Mouse (Mus musculus) intestine, postnatal 0 days (tissue): ENCODE measurements around the gene Them5. TPM values are rescaled to one million over a fixed set of nuclear protein-coding genes. Genes with fewer than 3 reads are reported as not detected.

Experiments used
- ATAC-seq: fragments of 200-750 bp; cut with Nextera tagmentation; 2 replicates; pipeline ENCODE4 v1.8.0; 2017; ENCODE audit warnings: mild to moderate bottlenecking, moderate TSS enrichment, moderate library complexity
- H3K27ac ChIP-seq: fragments of 300-500 bp; sonication (generic); 2 replicates; pipeline ENCODE4 v1.5.1; 2014; ENCODE audit warnings: mild to moderate bottlenecking, low read depth, low read length, moderate library complexity
- H3K27me3 ChIP-seq: fragments of 300-500 bp; sonication (generic); replicated peaks from 2 replicates; pipeline ENCODE4 v1.6.1; 2014; ENCODE audit warnings: low read length, mixed read lengths; ENCODE audit not compliant: control insufficient read depth, insufficient read depth
- H3K36me3 ChIP-seq: fragments of 300-500 bp; sonication (generic); 2 replicates; pipeline ENCODE4 v1.6.1; 2014; ENCODE audit warnings: mild to moderate bottlenecking, moderate library complexity; ENCODE audit not compliant: control insufficient read depth, insufficient read depth
- H3K4me1 ChIP-seq: fragments of 300-500 bp; sonication (generic); replicated peaks from 2 replicates; pipeline ENCODE4 v1.6.1; 2014; ENCODE audit warnings: antibody characterized with exemption, low read length, mixed read lengths; ENCODE audit not compliant: control insufficient read depth, insufficient read depth
- H3K4me2 ChIP-seq: fragments of 300-500 bp; sonication (generic); replicated peaks from 2 replicates; pipeline ENCODE4 v1.6.1; 2014; ENCODE audit warnings: low read depth, mild to moderate bottlenecking, moderate library complexity
- H3K4me3 ChIP-seq: fragments of 300-500 bp; sonication (generic); 2 replicates; pipeline ENCODE4 v1.5.1; 2014; ENCODE audit warnings: low read depth, low read length
- H3K9ac ChIP-seq: fragments of 300-500 bp; sonication (generic); 2 replicates; pipeline ENCODE4 v1.6.1; 2014; ENCODE audit warnings: mild to moderate bottlenecking, low read depth, low read length
- H3K9me3 ChIP-seq: fragments of 300-500 bp; sonication (generic); 2 replicates; pipeline ENCODE4 v1.6.1; 2016; ENCODE audit warnings: mixed run types; ENCODE audit not compliant: control insufficient read depth
- CTCF ChIP-seq: sonication (generic); IDR thresholded peaks from 2 replicates; pipeline ENCODE4 v1.5.1; 2016; ENCODE audit warnings: low read depth, mild to moderate bottlenecking, control low read depth, antibody characterized with exemption, moderate library complexity
- WGBS: fragments of 180-500 bp; shearing (Covaris S2); extraction: QIAGEN DNeasy Blood & Tissue Kit; methylation state at CpG from one replicate; pipeline ENCODE4 v1.1.7; 2014; 5-methylcytosine and 5-hydroxymethylcytosine counted together
- polyA plus RNA-seq: library from polyadenylated mRNA; unstranded; fragments of >200 nt; fragmentation: Nextera tagmentation; extraction: Ambion mirVana; gene quantifications from 2 replicates; pipeline ENCODE4 v1.2.1, GENCODE M21; 2015

Gene Them5
- polyA plus RNA-seq: not detected in 2 replicates

GRCm38 (mm10) chr3:94341959-94342422 lies at the start of gene Them5:
Gene Them5 (plus strand): TSS chr3:94342099.
- Histone ChIP-seq H3K9ac (no peak within 1 kb of the TSS), H3K4me1 (no peaks in the 10 kb centered on the region), H3K27ac (no peak within 1 kb of the TSS), H3K9me3 (no peaks in the 10 kb centered on the region), H3K27me3 (no peaks in the 10 kb centered on the region), H3K4me3 (no peak within 1 kb of the TSS), H3K4me2 (no peak within 1 kb of the TSS), H3K36me3 (no peaks in the 10 kb centered on the region)
- TF ChIP-seq CTCF: no peak
- 25% methylated on average over 3 of the region's 3 CpGs for WGBS
- no peak for ATAC-seq

- Histone ChIP-seq H3K4me3 (no peak overlapping the region), H3K27me3 (no peaks in the 10 kb centered on the region), H3K4me1 (no peaks in the 10 kb centered on the region), H3K9me3 (no peaks in the 10 kb centered on the region), H3K36me3 (no peaks in the 10 kb centered on the region), H3K4me2 (no peak overlapping the region), H3K9ac (no peak overlapping the region), H3K27ac (no peak overlapping the region)
- ATAC-seq: no peak
- no peak for TF ChIP-seq CTCF
- 77% methylated on average over 1 of the region's 1 CpGs for WGBS
These were observed 36.4 kb upstream of the Them5 start for GRCm38 (mm10) chr3:94305457-94305856.

- ATAC-seq: no peak
- Histone ChIP-seq H3K4me3 (no peak overlapping the region), H3K27ac (no peak overlapping the region), H3K4me2 (no peak overlapping the region), H3K27me3 (no peaks in the 10 kb centered on the region), H3K9ac (no peak overlapping the region), H3K4me1 (0 out of 2 replicates have a peak, but pooled peaks cover 1% of the 10 kb centered on the region), H3K9me3 (no peaks in the 10 kb centered on the region), H3K36me3 (no peaks in the 10 kb centered on the region)
- no peak for TF ChIP-seq CTCF
These were observed 34.9 kb upstream of the Them5 start for GRCm38 (mm10) chr3:94306975-94307374.

GRCm38 (mm10) chr3:94309633-94310363 lies 32.1 kb upstream of the Them5 start, which contains the start of gene Them4:
Gene Them4 (plus strand): TSS chr3:94310089.
- Histone ChIP-seq H3K27ac (peak within 1 kb of the TSS; percentile 82), H3K9me3 (no peaks in the 10 kb centered on the region), H3K4me1 (0 out of 2 replicates have a peak, but pooled peaks cover 2% of the 10 kb centered on the region), H3K36me3 (no peaks in the 10 kb centered on the region), H3K4me3 (peak within 1 kb of the TSS; percentile 67), H3K27me3 (no peaks in the 10 kb centered on the region), H3K9ac (peak within 1 kb of the TSS; percentile 57), H3K4me2 (peak within 1 kb of the TSS; percentile 82)
- 0 out of 2 replicates have a peak, but pooled peaks have one; percentile 35 for TF ChIP-seq CTCF
- under 1% methylated on average over 47 of the region's 47 CpGs for WGBS
- peak; percentile 97 for ATAC-seq

GRCm38 (mm10) chr3:94310491-94310890 lies 31.4 kb upstream of the Them5 start:
- no peak for ATAC-seq
- Histone ChIP-seq H3K4me2 (peak overlapping the region; percentile 82), H3K27me3 (no peaks in the 10 kb centered on the region), H3K4me1 (0 out of 2 replicates have a peak, but pooled peaks cover 2% of the 10 kb centered on the region), H3K27ac (peak overlapping the region; percentile 82), H3K9ac (peak overlapping the region; percentile 57), H3K36me3 (no peaks in the 10 kb centered on the region), H3K4me3 (peak overlapping the region; percentile 67), H3K9me3 (no peaks in the 10 kb centered on the region)
- no peak for TF ChIP-seq CTCF
- 25% methylated on average over 7 of the region's 7 CpGs for WGBS

GRCm38 (mm10) chr3:94310911-94311310 lies 31.0 kb upstream of the Them5 start:
- Histone ChIP-seq H3K27ac (peak overlapping the region; percentile 82), H3K4me1 (0 out of 2 replicates have a peak, but pooled peaks cover 2% of the 10 kb centered on the region), H3K36me3 (no peaks in the 10 kb centered on the region), H3K27me3 (no peaks in the 10 kb centered on the region), H3K4me3 (peak overlapping the region; percentile 67), H3K4me2 (peak overlapping the region; percentile 82), H3K9me3 (no peaks in the 10 kb centered on the region), H3K9ac (peak overlapping the region; percentile 57; the same call in 1 of the 2 replicates)
- ATAC-seq: no peak
- 36% methylated on average over 6 of the region's 6 CpGs for WGBS
- TF ChIP-seq CTCF: no peak
